Mouse (Mus musculus): ENCODE measurements at regions not wholly inside any gene's neighbourhood (a gene's known extent, or its start where the extent isn't known, plus 50 kb on each side); places are given as distances from the start of the nearest gene placed in this dataset.

DNA sequence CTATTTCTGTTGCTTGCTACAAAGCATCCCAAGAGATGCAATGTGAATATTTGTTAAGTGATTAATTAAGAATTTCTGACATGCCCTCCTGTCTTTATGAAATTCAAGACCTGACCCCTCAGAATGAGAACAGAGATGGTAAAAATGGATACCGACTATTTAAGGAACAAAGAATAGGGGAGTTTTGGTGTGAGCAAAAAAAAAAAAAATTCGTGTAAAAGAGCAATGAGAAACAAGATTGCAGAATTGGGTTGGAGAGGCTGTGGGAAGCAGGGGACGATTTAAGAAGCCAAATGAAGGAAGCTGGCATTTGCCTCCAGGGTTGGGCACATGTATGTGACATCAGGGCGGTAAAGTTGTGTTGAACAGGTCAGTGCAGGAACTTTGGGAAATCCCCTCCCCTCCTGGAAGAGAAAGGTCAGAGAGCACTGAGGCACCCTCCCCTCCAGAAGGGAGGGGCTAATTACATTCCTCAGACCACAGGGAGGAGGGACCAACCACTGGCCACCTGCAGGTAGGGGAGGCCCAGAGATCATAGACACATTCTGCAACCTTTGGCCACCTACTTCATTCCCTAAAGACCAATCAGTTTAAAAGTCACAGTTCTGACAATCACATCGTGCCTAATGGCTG lies 212.3 kb upstream of the Ankrd55 start:
- TF ChIP-seq POLR2A (IDR thresholded peaks at IDR 0.05; ENCODE audit: low read depth, low read length) (no peak), CTCF (IDR thresholded peaks at IDR 0.05; ENCODE audit: extremely low read depth, insufficient read length, insufficient replicate concordance, low read depth, low read length) (no peak)

All from small intestine, adult 2 months (tissue).